Mouse (Mus musculus) c-Kit-positive CD71-positive TER-119-positive erythroid progenitor cells, embryonic 14.5 days (primary cell): Measurements from ENCODE around the gene Ptprm.

Source experiments
- DNase-seq: peaks from one replicate; pipeline ENCODE4 v3.0.0-alpha.2; 2013; ENCODE audit warnings: low spot score

The Ptprm gene

DNA sequence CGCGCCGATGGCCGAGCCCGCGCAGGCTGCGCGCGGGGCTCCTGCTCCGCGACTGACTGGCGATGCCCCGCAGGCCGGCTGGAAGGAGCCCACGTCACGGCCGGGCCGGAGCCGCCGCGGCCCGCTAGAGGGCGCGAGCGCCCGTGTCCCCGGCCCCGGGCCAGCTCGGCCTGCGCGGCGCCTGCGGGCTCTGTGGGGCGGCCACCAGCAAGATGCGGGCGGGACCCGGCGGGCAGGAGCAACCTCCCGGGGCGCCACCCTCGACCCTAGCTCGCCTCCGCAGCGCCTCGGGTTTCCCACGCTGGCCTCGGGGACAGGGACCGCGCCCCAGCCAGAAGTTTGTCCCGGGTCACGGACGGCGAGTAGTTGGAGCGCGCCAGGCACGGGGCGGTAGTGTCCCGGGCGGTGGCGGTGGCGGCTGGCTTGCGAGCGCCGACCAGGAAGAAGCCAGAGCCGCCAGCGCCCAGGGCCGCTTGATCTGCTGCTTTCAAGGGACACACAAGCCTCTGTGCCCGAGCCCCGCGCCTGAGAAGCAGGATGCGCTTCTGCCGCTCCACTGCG is at the start of gene Ptprm:
Ptprm (minus strand) TSS at position 7 of the 561 bp plus-strand sequence.
- DNase-seq, result peak; percentile 1

DNA sequence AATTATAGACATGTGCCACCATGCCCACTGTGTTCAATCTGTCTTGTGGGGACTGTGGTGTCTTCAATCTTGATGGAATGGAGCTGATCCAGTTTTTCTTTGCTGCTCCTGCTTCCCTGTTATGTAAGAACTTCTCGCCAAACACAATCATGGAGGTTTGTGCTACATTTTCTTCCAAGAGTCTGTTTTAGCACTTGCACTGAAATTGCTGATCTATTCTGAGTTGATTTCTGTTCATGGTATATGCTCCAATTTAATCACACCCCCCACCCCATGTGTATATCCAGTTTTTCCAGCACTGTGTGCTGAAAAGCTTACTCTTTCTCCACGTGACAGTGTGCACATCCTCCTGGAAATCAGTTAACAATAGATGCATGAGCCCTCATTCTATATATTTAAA is 41.9 kb upstream of the Ptprm start:
- DNase-seq, result no peak

DNA sequence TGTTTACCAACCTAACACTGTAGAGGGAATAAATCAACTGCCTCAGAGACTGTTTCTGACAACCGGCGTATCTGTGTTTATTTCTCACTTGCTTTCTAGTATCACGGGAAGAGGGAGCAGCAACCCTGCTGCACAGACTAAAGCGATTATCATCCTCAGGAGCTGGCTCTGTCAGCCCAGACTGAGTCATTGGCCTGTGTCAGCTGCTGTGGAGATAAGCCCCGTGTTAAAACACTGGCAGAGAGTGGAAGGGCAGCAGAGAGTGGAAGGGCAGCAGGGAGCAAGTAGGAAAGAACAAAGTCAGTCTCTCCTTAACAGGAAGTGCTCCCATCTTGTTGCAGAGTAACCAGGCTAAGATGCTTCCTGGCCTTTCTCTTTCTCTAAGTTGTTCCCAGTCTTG is 36.6 kb upstream of the Ptprm start:
- no peak for DNase-seq

DNA sequence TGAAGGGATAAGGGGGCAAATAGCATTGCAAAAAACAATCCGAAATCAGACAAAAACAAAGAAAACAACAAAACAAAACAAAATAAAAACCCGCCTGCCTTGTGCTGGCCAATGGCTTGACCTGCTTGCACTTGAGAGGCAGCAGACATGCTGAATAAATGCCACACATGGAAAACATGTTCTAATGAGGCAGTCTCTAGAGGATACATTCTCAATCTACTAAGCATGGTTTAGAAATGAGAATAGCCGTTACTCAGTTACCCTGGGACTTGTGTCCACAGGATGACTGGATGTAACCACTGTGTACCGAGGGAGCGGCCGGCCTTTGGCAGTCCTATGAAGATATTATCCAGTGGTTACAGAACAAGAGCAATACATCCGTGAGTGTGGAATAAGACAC is 33.9 kb upstream of the Ptprm start:
- no peak for DNase-seq

DNA sequence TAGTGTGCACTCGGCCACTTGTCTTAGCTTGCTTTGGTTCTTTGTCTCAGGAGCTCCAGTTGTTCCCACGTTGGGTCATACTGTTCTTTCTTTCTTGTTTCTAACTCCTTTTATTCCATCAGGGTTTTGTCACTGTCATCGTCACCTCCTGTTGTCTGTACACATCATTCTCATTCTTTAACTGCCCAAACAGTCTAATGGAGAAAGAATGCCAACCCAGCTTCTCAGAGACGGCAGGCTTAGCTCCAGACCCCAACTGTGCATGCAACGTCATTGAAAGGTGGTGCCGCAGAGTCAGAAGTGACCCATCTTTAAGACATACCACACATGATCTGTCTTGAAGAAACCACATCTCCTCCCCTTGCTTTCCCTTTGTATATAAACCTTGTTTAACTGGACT is 31.0 kb upstream of the Ptprm start:
- DNase-seq, result no peak

DNA sequence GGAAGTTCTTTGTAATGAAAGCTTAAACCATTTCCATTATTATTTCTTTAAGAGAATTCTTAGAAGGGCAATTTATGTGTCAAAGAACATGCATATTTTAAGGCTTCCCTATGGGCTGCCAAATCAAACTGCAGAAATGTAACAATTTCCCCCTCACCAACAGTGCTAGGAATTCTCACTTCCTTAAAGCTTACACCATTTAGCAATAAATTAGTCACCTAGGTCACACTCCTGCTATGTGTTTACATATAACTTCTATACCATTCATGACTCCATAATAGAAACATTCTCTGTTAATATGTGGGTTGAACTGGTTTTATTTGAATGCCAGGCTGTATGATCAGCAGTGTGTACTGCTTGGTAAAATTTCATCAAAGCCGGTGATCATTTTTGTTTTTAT is 29.4 kb upstream of the Ptprm start:
- DNase-seq, result no peak

DNA sequence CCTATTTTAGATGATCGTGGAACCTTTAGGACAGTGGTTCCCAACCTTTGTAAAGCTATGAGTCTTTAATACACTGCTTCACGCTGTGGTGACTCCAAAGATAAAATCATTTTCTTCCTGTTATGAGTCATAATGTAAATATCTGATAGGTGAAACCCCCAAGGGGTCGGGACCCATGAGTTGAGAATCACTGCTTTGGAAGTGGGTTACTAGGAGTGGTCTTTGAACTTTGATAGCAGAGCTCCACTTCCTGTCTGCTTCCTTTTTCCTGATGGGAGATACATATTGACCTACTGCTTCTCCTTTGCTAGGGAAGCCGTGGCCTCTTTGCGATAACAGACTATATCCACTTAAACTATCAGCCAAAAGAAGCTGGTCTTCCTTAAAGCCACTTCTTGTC is 27.4 kb upstream of the Ptprm start:
- DNase-seq, result no peak

DNA sequence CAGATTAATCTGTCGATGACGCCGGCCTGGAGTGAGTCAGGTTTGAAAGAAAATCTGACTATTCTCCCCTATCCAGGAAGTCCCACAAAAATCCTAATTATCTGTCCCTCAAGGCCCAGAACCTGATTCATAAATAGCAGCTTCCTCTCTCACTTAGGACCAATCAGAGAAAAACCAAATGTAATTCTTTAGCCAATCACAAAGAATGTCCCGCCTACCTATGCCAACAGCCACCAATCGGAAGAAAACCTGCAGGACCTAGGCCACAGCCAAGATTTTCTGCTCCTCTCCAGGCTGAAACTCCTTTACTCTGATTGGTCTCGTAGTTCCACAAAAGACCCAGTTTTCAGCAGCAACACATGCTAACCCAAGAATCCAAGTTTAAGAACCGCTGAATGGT is 13.6 kb upstream of the Ptprm start:
- no peak for DNase-seq

DNA sequence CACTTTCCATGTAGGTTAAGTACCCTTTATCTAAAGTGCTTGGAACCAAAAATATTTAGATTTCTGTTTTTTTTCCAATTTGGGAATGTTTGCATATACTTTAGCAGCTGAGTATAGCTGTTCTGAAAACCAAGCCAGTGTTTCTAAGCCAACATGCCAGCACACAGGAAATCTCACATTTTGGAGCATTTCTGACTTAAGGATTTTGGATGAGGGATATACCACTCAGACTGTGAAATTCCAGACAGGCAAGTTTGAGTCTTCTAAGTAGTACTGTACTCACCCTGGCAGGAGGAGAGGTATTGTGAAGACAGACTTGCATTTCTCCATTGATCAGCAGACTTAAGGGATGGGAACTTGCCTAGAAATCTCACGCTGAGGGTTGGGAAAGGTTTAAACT is 10.2 kb upstream of the Ptprm start:
- no peak for DNase-seq

DNA sequence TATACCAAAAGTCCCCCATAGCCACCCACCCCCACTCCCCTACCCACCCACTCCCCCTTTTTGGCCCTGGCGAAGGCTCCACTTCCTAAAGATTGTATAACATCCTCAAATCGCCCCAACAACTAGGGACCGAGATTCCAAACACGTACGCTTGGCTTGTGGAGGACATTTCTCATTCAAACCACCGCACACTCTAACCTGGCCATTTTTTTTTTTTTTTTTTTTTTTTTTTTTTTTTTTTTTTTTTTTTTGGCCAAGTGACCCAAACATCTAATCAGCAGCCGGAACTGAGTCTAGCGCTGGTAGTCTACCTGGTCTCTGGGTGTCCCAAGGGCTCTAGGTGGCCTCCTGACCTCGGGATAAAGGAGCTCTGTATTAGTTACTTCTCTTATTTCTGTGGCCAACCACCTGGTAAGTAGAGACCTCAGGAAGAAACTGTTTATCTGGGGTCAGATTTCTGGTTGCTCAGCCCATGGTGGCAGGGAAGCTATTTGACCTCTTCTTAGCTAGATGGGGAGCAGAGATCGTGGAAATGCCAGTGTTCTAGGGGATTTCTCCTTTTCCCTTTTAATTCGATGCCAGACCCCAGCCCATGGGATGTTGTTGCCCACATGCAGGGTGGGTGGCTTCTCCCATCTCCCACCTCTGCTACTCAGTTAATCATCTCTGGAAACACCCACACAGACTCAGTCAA is 9.3 kb upstream of the Ptprm start:
- DNase-seq, result no peak

DNA sequence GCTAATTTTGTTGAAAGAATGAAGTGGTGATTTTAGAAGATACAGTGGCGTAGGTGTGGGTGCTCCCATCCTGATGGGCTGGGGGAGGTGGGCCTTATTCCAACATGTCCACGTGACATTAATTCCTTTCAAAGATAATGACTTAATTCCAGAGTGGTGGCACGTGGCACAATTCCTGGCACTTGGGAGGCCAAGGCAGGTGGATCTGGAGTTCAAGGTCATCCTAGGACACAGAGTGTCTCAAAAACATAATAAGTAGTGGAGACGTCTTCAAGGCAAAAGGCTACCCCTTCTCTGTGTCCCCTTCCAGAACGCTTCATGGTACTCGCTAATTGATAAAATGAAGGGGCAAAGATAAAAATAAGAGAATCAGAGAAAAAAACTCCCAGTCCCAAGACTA is 7.9 kb upstream of the Ptprm start:
- no peak for DNase-seq

DNA sequence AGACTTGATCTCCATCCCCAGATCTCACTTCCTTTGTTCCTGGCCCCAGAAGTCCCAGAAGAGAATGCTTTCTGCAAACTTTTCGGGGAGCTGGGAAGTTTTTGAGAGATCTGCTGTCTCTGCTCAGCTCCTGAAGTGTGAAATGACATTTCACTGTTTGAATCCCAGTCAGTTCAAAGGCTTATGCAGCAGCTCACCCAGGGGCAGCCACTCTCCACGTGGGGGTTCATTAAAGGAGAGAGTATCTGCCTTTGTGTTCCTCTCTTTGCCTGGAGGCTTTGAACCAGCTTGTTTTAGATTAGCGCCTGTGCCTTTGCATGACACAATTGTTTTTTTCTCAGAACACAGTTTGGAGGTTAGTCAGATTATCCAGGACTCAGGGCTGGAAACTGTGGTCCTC is 6.3 kb upstream of the Ptprm start:
- no peak for DNase-seq

DNA sequence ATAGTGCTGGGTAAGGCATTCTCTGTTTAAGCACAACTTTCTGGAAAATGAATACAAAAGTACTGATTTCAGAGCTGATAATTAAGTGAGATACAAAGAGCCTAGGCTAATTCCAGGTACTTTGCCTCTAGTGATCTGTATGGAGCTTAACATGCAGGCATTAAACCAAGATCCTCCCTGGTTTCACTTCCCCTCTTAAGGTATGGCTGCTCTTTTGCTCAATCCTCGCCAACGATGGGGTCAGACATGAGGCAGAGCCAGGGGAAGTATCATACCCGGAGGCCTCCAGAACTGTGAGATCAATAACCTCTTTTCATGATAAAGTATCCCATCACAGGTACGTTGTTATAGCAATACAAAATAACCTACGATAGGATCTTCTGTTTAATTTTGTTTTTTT is 5.3 kb upstream of the Ptprm start:
- DNase-seq, result no peak

DNA sequence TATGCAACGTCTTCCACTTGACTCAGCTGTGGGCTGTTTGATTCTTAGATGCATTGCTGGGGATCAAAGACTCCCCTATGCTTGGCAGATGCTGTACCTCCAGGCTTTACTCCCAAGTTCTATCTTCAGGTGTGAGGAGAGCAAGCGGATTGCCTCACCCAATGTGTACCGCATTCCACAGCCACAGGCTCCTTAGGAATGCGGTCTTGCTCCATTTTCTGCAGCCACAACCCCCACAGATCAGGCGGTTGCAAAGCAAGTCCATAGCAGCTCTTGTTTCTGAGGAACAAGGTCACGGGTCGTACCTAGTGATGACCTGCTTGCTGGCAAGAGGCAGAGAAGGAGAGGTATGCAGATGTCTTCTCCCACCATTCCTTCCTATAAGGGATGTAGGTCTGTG is 4.3 kb upstream of the Ptprm start:
- no peak for DNase-seq

DNA sequence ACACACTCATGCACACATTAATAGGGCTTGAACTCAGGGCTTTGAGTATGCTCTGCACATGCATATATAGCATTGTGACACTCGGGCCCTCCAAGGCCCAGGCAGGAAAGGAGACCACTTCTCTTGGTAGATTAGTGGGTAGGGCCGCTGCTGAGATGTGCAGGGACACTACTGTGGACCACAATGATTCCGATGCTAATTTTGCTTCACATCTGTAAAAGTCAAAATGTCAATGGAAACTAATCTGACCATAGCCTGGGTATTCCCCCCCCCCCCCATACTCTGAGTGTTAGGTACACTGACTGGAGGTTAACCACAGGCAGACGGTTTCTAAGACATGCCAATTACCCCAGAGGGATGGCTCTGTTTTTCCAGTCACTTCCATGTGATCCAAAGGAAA is 2.9 kb upstream of the Ptprm start:
- no peak for DNase-seq

DNA sequence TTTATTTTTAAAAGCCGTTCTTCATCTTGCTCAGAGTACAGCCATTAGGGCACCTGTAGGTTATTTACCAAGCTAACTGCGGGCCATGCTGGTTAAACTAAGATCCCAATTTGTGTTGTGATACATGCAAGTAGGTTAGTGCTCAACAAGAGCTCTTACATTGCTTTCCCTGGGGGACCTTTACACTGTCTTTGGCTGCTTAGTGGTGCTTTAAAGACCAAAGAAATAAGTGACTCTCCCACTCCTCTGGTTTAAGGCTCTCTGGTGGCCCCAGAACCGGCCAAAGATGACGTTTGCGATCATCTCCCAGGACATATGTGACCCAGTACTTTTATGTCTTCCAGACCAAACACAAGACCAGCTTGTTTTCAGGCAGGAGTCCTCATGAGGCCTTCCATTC is 994 bp upstream of the Ptprm start:
- no peak for DNase-seq

DNA sequence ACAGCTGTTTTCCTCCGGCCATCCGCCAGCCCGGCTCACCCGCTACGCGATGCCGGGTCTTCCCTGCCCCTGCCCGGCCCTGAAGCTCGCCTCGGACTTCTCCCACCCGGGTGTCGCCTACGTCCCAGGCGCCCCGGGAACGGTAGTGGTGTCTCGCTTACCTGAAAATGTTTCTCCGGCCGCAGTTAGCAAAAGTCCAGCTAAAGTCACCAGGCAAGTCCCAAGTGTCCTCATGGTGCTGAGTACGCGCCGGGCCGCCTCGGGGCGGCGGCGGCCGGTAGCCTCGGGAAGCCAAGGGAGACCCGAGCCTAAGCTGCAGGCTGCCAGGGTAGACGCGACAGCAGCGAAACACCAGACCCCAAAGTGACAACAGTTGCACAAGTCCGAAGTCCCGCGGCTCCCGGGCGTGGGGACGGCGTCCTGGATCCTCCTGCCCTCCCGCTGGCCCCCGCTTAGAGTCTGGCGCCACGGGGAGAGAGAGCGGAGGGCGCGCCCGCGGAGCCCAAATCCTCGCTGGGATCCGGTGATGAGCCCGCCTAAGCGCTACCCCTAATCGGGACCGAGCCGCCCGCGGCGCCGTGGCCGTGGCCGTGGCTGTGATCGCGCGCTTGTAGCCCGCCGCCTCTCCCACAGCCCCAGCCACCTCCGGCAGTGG is 334 bp downstream of the Ptprm start:
- DNase-seq, result no peak

DNA sequence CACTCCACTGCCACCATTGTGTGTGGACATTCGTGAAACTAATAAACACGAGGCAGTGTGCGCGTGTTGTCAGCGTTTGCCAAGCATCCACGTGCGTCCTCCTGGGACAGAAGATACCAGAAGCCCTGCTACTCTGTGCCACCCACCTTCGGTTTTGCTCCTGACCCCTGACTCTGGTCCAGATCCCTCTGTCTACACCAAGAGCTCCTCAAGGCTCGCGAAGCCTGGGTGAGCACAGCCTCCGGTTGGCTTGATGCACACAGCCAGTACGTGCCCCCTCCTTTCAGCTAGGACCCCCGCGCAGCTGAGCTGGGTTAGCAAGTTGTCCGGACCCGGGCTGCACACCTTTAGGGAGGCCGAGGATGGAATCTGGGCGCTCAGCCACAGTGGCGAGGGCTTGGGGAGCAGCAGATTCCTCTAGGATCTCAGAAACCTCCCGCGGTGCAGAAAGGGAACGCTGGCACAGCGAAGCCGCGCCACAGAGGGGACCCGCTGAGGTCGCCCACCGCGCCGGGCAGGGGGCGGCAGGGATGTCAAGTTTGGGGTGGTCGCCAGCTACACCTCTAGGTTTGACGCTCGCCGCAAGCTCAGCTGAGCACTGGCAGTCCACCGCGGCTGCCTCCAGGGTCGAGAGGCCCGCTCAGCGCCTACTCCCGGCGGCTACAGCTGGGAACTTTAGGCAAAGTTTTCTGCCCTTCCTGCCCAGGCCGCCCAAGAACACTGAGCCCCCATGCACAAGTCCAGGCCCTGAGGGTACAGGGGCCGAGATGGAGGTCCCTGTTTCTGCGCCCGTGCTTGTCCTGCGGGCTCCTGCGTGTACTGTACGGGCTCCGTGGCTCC is 1.1 kb downstream of the Ptprm start:
- DNase-seq, result no peak

DNA sequence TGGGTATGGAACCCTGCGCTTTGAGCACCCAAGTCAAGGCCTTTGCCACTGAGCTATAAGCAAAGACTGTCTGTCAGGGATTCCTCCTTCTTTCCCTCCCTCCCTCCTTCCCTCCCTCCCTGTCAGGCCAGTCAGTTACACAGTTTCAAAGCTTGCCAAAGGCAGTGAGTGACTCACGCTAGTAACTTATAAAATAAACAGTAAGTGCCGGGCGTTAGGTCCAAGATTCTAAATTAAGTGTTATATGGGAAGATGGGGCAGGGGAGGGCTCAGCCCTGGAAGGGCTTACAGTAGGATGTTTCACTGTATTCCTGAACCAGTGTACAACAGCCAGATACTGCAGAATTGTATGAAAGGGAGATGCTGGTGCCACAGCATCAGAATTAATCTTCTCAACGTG is 2.8 kb downstream of the Ptprm start:
- no peak for DNase-seq

DNA sequence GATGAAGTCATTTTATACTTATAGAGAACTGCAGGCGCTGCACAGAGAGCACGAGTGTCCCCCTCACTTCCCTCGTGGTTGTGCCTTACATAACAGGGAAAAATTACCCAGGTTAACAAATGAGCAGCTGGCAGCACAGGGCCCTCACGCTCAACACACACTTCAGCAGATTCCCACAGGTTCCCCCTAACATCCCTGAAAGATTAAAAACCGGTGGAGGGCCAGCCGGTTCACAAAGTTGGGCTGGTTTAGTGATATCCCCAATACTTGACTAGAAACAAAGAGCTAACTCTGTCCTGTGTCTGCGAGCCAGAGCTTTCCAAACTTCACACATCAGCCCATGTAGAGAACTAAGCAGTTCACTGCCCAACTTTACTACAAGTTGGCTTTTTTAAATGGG is 3.7 kb downstream of the Ptprm start:
- no peak for DNase-seq

DNA sequence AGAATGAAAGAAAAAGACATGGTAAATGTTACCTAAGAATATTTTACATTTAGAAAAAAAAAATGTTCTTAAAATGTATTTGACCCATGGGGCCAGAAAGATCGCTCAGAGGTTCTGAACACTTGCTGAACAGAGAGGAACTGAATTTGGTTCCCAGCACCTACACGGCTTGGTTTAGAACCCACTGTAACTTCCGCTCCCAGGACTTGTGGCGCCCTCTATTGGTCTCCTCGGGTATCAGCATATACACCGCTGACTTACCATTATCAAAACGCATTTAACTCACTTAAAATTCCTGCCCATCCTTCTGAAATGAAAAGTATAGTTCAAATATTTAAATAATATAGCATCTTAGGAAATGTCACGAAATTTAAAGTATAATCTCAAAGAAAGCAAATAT is 4.7 kb downstream of the Ptprm start:
- DNase-seq, result no peak

DNA sequence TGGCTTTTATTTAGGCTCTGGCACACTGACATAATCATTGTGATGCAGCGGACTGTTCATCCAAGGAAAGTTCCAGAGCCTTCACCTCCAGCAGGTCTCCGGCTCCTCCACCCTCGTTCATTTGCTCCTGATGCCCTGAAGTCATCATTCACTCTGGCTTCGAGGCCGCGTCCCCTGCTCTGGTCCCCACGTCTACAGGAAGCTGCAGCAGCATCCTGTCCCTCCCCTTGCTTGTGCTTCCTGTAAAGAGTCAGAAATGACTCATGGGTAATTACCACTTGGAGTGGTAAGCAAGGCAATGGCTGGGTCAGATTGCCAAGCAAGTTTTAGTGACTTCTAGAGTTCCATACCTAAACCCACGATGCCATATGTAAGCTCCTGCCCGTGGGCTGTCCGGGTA is 7.3 kb downstream of the Ptprm start:
- no peak for DNase-seq

DNA sequence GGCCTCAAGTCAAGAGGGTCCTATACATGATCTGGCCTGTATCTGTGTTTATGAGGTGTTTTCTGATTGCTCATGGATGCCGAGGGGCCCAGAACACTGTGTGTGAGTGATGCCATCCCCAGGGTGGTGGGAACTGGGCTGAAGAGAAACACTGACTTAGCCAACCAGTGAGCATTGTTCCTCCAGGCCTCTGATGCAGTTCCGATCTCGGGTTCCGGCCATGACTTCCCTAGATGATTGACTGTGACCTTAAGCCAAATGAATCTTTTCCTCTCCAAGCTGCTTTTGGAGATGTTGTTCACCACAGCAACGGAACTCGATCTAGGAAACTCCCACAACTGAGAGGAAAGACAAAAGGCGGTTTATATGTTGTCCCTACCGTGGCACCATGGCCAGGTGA is 9.1 kb downstream of the Ptprm start:
- DNase-seq, result no peak
